Mouse (Mus musculus): ENCODE measurements around the gene Sirpa.

GRCm38 (mm10) chr2:129633077-129633732 is 40.6 kb downstream of the Sirpa start:
- TF ChIP-seq CTCF (IDR thresholded peaks at IDR 0.05; ENCODE audit: extremely low read depth, insufficient read length, insufficient replicate concordance, low read depth, low read length) (no peak), POLR2A (IDR thresholded peaks at IDR 0.05; ENCODE audit: low read depth, low read length) (no peak)
